Mouse (Mus musculus): ENCODE data around the gene Sprr2f. TPM values are rescaled to one million over a fixed set of nuclear protein-coding genes. Genes with fewer than 3 reads are reported as not detected.

Gene Sprr2f
- not detected for polyA plus RNA-seq (2017; shearing (Covaris generic))

- no peak for ATAC-seq
Measured at GRCm38 (mm10) chr3:92364887-92365286, at the start of gene Sprr2f. TSS of gene Sprr2f (plus strand) at chr3:92365187.

GRCm38 (mm10) chr3:92316320-92316719 is 48.7 kb upstream of the Sprr2f start, which contains the start of gene Sprr2b:
TSS of gene Sprr2b (plus strand) at chr3:92316620.
- ATAC-seq: no peak

- no peak for ATAC-seq
Measured at GRCm38 (mm10) chr3:92317384-92317783, 47.6 kb upstream of the Sprr2f start.

- ATAC-seq: no peak
Measured at GRCm38 (mm10) chr3:92336278-92336677, 28.7 kb upstream of the Sprr2f start.

DNA sequence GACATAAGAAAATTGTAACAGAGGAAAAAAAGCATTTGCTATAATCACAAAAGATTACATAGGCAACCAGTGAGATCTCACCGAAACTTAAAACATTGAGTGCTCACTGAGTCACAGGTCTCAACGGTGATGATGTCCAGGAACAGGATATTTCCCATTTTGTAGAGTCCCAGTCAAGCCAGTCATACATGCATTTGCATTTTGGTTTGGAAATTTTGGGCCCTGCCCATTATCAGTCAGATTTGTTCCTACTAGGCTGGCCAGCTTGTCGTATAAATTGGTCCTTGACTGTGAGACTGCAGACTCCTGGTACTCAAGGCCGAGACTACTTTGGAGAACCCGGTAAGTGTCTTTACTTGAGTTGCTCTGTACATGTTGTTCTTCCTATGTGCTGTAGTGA is 26.1 kb upstream of the Sprr2f start, which contains the start of gene Sprr2d:
Gene Sprr2d (plus strand): TSS at position 301 of the 400 bp plus-strand sequence.
- no peak for ATAC-seq

DNA sequence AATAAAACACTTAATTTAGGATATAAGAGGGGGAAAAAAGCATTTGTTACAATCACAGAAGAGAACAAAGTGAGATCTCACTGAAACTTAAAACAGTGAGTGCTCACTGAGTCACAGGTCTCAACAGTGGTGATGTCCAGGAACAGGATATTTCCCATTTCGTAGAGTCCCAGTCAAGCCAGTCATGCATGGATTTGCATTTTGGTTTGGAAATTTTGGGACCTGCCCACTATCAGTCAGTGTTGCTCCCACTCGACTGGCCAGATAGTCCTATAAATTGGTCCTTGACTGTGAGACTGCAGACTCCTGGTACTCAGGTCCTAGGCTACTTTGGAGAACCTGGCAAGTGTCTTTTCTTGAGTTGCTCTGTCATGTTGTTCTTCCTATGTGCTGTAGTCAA is 13.1 kb upstream of the Sprr2f start, which contains the start of gene Sprr2e:
Gene Sprr2e (plus strand): TSS at position 301 of the 400 bp plus-strand sequence.
- no peak for ATAC-seq

GRCm38 (mm10) chr3:92361619-92362018 is 3.4 kb upstream of the Sprr2f start:
- no peak for ATAC-seq

DNA sequence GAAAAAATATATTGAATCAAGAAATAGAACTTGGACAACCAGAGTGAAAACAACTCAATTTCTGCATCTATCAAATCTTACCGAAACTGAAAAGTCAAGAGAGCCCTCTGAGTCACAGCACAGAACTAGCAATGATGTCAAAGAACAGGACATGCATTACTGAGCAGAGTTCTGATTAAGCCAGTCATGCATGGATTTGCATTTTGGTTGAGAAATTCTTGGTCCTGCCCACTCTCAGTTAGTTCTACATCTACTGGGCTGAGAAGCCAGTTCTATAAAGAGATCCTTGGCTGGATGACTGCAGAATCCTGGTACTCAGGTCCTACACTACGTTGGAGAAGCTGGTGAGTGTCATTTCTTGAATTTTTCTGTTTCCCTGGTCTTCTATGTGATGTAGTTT is 8.6 kb downstream of the Sprr2f start:
- ATAC-seq: no peak

- no peak for ATAC-seq
Measured at GRCm38 (mm10) chr3:92385385-92385784, 20.4 kb downstream of the Sprr2f start, which contains the start of gene Sprr2h. TSS of gene Sprr2h (plus strand) at chr3:92385685.

- ATAC-seq: no peak
Measured at GRCm38 (mm10) chr3:92394301-92394700, 29.3 kb downstream of the Sprr2f start.

DNA sequence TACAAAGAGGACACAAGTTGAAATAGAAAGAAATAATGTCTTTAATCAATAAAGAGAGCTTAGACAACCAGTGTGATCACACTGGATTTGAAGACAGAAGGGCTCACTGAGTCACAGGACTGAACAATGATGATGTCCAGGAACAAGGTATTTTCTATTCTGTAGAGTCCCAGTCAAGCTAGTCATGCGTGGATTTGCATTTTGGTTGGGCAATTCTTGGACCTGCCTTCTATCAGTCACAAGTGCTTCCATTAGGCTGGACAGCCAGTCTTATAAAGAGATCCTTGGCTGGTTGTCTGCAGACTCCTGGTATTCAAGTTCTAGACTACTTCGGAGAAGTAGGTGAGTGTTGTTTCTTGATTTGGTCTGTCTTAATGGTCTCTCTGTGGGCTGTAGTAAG is 42.7 kb downstream of the Sprr2f start, which contains the start of gene Sprr2i:
Gene Sprr2i (plus strand): TSS at position 301 of the 400 bp plus-strand sequence.
- no peak for ATAC-seq

Other genes starting within 250 kb of the Sprr2f start
- not detected for gene Prr9, start 241.2 kb upstream of the Sprr2f start, polyA plus RNA-seq (2017; shearing (Covaris generic))
- gene Lelp1, start 222.4 kb upstream of the Sprr2f start, polyA plus RNA-seq (2017; shearing (Covaris generic)): not detected
- gene Sprr2a1, start 149.4 kb upstream of the Sprr2f start, polyA plus RNA-seq (2017; shearing (Covaris generic)): not detected
- gene Sprr2a2, start 149.3 kb upstream of the Sprr2f start, polyA plus RNA-seq (2017; shearing (Covaris generic)): not detected
- not detected for gene Sprr2a3, start 79.8 kb upstream of the Sprr2f start, polyA plus RNA-seq (2017; shearing (Covaris generic))
- not detected for gene Sprr2b, start 48.6 kb upstream of the Sprr2f start, polyA plus RNA-seq (2017; shearing (Covaris generic))
- gene Sprr2d, start 26.0 kb upstream of the Sprr2f start, polyA plus RNA-seq (2017; shearing (Covaris generic)): not detected
- gene Sprr2e, start 13.0 kb upstream of the Sprr2f start, polyA plus RNA-seq (2017; shearing (Covaris generic)): not detected
- not detected for gene Sprr2h, start 20.5 kb downstream of the Sprr2f start, polyA plus RNA-seq (2017; shearing (Covaris generic))
- not detected for gene Sprr2i, start 42.8 kb downstream of the Sprr2f start, polyA plus RNA-seq (2017; shearing (Covaris generic))
- not detected for gene Sprr2j-ps, start 52.9 kb downstream of the Sprr2f start, polyA plus RNA-seq (2017; shearing (Covaris generic))
- gene Gm9774, start 64.2 kb downstream of the Sprr2f start, polyA plus RNA-seq (2017; shearing (Covaris generic)): 10 to 100 TPM in 1 of 2 experiments, 1 to 10 TPM in 1; 9.0 to 12.9 TPM
- gene Sprr2k, start 67.4 kb downstream of the Sprr2f start, polyA plus RNA-seq (2017; shearing (Covaris generic)): not detected
- not detected for gene Sprr1b, start 73.6 kb downstream of the Sprr2f start, polyA plus RNA-seq (2017; shearing (Covaris generic))
- not detected for gene Sprr3, start 93.5 kb downstream of the Sprr2f start, polyA plus RNA-seq (2017; shearing (Covaris generic))
- gene Sprr1a, start 120.7 kb downstream of the Sprr2f start, polyA plus RNA-seq (2017; shearing (Covaris generic)): not detected
- gene Sprr4, start 135.3 kb downstream of the Sprr2f start, polyA plus RNA-seq (2017; shearing (Covaris generic)): not detected
- gene 2310046K23Rik, start 169.3 kb downstream of the Sprr2f start, polyA plus RNA-seq (2017; shearing (Covaris generic)): not detected
- not detected for gene Ivl, start 208.5 kb downstream of the Sprr2f start, polyA plus RNA-seq (2017; shearing (Covaris generic))
- gene Smcp, start 223.8 kb downstream of the Sprr2f start, polyA plus RNA-seq (2017; shearing (Covaris generic)): not detected
- gene 2210017I01Rik, start 242.3 kb downstream of the Sprr2f start, polyA plus RNA-seq (2017; shearing (Covaris generic)): not detected